Mouse (Mus musculus) forebrain, embryonic 14.5 days (tissue): ENCODE measurements around the gene Iars2. TPM values are rescaled to one million over a fixed set of nuclear protein-coding genes. Genes with fewer than 3 reads are reported as not detected.

ENCODE experiments used
- ATAC-seq: fragments of 200-750 bp; cut with Nextera tagmentation; 2 replicates; pipeline ENCODE4 v1.8.0; 2017; ENCODE audit warnings: mild to moderate bottlenecking, moderate library complexity
- DNase-seq: peaks from one replicate; pipeline ENCODE4 v3.0.0-alpha.2; 2015; ENCODE audit warnings: low spot score
- H3K27ac ChIP-seq: fragments of 300-500 bp; sonication (generic); 2 replicates; pipeline ENCODE4 v1.5.1; 2014; ENCODE audit warnings: low read depth, mild to moderate bottlenecking, control low read depth, low read length, moderate library complexity
- H3K27me3 ChIP-seq: fragments of 300-500 bp; sonication (generic); replicated peaks from 2 replicates; pipeline ENCODE4 v1.6.1; 2014; ENCODE audit warnings: low read length, control low read depth, mixed read lengths; ENCODE audit not compliant: control insufficient read depth, insufficient read depth
- H3K36me3 ChIP-seq: fragments of 300-500 bp; sonication (generic); 2 replicates; pipeline ENCODE4 v1.6.1; 2014; ENCODE audit warnings: low read length, control low read depth; ENCODE audit not compliant: control insufficient read depth, insufficient read depth
- H3K4me1 ChIP-seq: fragments of 300-500 bp; sonication (generic); 2 replicates; pipeline ENCODE4 v1.6.1; 2014; ENCODE audit warnings: antibody characterized with exemption, low read length, control low read depth; ENCODE audit not compliant: control insufficient read depth, insufficient read depth
- H3K4me2 ChIP-seq: fragments of 300-500 bp; sonication (generic); 2 replicates; pipeline ENCODE4 v1.6.1; 2014; ENCODE audit warnings: mild to moderate bottlenecking, control low read depth, low read length
- H3K4me3 ChIP-seq: fragments of 300-500 bp; sonication (generic); 2 replicates; pipeline ENCODE4 v1.5.1; 2014; ENCODE audit warnings: low read depth, low read length, control low read depth
- H3K9ac ChIP-seq: fragments of 300-500 bp; sonication (generic); 2 replicates; pipeline ENCODE4 v1.6.1; 2014; ENCODE audit warnings: mild to moderate bottlenecking, low read length, control low read depth, moderate library complexity
- H3K9me3 ChIP-seq: fragments of 300-500 bp; sonication (generic); replicated peaks from 2 replicates; pipeline ENCODE4 v1.6.1; 2016; ENCODE audit warnings: low read length, control low read depth, mixed read lengths; ENCODE audit not compliant: control insufficient read depth
- WGBS: fragments of 180-500 bp; shearing (Covaris S2); extraction: QIAGEN DNeasy Blood & Tissue Kit; methylation state at CpG from one replicate; pipeline ENCODE4 v1.1.7; 2014; 5-methylcytosine and 5-hydroxymethylcytosine counted together
- polyA plus RNA-seq: library from polyadenylated mRNA; unstranded; fragments of >200 nt; fragmentation: Nextera tagmentation; extraction: Ambion mirVana; gene quantifications from 2 replicates; pipeline ENCODE4 v1.2.1, GENCODE M21; 2014

The Iars2 gene
- polyA plus RNA-seq, 1 experiment from 2014 or later: 18.4 TPM

DNA sequence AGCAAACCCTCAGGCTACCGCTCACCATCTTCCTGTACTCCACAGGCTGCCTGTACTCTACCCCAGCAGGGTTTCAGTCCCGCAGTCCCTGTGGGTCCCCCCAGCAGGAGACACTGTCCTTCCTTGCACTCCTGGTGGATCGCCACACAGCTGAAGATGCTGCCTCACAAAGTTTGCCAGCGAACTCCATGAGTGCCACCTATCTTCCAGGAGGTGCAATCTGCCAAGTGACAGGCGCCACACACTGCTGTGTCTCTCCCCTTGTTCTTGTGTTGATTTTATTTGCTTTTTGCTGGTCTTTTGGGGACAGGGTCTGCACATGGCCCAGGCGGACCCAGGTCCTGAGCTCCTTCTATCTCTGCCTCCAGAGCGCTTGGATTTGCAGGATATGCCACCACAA is 32.3 kb downstream of the Iars2 start:
- DNase-seq: no peak
- Histone ChIP-seq H3K27me3 (no peaks in the 10 kb centered on the region), H3K9me3 (no peaks in the 10 kb centered on the region), H3K4me1 (no peaks in the 10 kb centered on the region), H3K4me3 (no peak overlapping the region), H3K4me2 (no peak overlapping the region), H3K36me3 (peaks cover 60% of the 10 kb centered on the region), H3K9ac (no peak overlapping the region), H3K27ac (no peak overlapping the region)
- 96% methylated on average over 7 of the region's 7 CpGs for WGBS
- no peak for ATAC-seq

DNA sequence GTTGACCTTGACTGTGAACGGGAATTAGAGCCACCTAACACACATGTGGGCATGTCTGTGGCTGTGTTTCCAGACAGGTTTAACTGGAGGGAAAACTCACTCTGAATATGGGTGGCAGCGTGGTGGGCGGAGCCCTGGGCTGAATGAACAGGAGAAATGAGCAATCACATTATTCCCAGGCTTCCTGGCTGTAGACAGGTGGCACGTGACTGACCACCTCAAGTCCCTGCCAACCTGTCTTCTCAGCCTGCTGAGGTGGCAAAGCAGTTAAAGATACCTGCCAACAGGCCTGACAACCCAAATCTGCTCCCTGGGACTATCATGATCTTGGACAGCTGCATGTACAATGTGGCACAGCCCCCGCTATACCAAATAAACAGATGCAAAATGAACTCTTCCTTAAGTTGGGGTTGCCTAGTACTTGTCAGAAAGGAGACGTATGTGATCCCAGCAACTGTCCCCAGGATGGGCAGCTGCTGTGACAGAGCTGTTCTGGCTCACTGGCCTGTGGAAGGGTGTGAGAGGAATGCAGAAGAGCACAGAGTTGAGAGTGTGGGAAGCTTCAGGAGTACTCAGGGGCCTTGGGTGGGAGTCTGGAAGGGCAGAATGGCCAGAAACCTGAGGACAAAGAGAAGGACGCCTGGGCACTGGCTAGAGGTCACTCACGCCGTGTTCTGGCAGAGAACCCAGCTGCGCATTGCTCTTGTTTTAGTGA is 36.4 kb downstream of the Iars2 start:
- no peak overlapping the region for H3K9ac ChIP-seq
- ATAC-seq (no peak), DNase-seq (no peak)
- H3K4me3 ChIP-seq: no peak overlapping the region
- H3K36me3 ChIP-seq: peaks cover 83% of the 10 kb centered on the region
- H3K27me3 ChIP-seq: no peaks in the 10 kb centered on the region
- no peaks in the 10 kb centered on the region for H3K4me1 ChIP-seq
- no peak overlapping the region for H3K4me2 ChIP-seq
- no peaks in the 10 kb centered on the region for H3K9me3 ChIP-seq
- no peak overlapping the region for H3K27ac ChIP-seq
- 88% methylated on average over 10 of the region's 10 CpGs for WGBS

DNA sequence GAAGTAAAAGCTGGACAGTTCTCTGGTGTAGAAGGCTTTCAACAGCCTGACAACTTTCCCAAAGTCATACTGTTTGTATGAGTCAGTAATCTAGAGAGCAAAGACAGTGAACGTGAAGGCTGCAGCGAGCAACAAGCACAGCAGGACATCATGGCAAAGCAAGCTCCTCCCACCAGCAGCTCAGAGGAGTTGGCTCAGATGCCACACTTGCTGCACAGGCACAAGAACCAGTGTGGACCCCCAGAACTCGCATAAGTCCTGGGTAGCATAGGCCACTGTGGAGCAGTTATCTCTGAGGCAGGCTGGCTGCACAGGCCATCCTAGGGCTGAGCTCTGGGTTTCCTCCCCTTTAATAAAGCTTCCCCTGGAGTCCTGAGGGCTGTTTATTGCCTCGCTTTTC is 37.9 kb downstream of the Iars2 start:
- H3K27me3 ChIP-seq: no peaks in the 10 kb centered on the region
- DNase-seq (no peak), ATAC-seq (no peak)
- no peak overlapping the region for H3K4me3 ChIP-seq
- no peak overlapping the region for H3K27ac ChIP-seq
- H3K4me2 ChIP-seq: no peak overlapping the region
- H3K9me3 ChIP-seq: no peaks in the 10 kb centered on the region
- peaks cover 83% of the 10 kb centered on the region for H3K36me3 ChIP-seq
- H3K4me1 ChIP-seq: no peaks in the 10 kb centered on the region
- WGBS: 72% methylated on average over 4 of the region's 4 CpGs
- no peak overlapping the region for H3K9ac ChIP-seq

DNA sequence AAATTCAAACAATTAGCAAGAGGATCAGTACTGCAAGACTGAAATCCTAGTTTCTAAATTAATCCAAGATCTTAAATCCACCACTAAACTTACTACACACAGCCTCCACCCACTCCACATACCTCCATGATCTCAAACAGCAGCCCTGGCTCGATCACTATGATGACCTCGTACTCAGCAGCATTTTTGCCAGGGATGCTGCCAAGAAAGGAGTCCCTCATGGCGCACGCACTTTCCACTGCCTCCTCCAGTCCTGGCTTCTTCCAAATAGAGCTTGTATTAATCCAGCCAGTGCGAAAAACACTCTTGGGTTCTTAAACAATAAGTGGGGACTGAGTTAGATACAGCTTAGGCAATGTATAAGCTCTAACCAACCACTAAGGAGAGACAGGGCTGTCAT is 40.0 kb downstream of the Iars2 start:
- Histone ChIP-seq H3K4me1 (peaks cover 8% of the 10 kb centered on the region; the same call in 1 of the 2 replicates), H3K36me3 (peaks cover 84% of the 10 kb centered on the region), H3K4me2 (no peak overlapping the region), H3K4me3 (no peak overlapping the region), H3K27me3 (no peaks in the 10 kb centered on the region), H3K9ac (no peak overlapping the region), H3K27ac (no peak overlapping the region), H3K9me3 (no peaks in the 10 kb centered on the region)
- 77% methylated on average over 5 of the region's 5 CpGs for WGBS
- no peak for ATAC-seq
- no peak for DNase-seq

DNA sequence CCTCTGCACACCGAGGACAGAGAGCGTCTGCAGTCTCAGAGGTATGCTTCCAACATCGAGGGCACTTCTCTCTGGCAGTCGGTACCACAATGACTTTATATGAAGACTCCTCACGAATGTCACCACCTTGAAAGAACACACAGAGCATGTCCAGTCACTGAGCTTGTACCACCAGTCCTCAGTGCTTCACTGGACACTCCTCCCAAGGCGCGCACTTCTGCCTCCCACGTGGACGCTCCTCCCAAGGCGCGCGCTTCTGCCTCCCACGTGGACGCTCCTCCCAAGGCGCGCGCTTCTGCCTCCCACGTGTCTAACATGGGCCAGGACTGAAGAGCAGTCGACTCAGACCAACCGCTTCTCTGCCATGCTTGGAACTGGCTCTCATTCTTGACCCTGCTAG is 42.1 kb downstream of the Iars2 start:
- peaks cover 83% of the 10 kb centered on the region for H3K36me3 ChIP-seq
- no peak overlapping the region for H3K9ac ChIP-seq
- H3K27ac ChIP-seq: no peak overlapping the region
- 97% methylated on average over 20 of the region's 20 CpGs for WGBS
- DNase-seq (no peak), ATAC-seq (no peak)
- no peaks in the 10 kb centered on the region for H3K27me3 ChIP-seq
- H3K4me1 ChIP-seq: peaks cover 8% of the 10 kb centered on the region; the same call in 1 of the 2 replicates
- H3K9me3 ChIP-seq: no peaks in the 10 kb centered on the region
- no peak overlapping the region for H3K4me2 ChIP-seq
- no peak overlapping the region for H3K4me3 ChIP-seq

DNA sequence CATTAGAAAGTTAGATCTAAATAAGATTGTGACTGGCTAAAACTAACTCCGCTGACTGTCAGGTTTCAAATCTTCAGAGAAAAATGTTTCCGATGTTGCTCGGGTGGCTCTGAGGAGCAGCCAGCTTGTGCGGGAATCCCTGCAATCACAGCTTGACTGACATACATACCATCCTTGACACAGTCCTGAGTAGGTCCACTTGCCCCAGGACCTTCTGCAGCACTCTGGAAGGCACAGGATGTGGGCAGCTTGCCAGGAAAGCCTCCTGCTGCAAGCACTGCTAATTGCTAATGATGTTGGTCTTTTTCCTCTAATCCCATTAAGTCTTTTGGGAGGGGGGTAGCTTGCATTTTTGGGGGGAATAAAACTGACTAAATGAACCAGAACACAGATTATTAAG is 44.0 kb downstream of the Iars2 start:
- Histone ChIP-seq H3K4me1 (peaks cover 8% of the 10 kb centered on the region; the same call in 1 of the 2 replicates), H3K27ac (0 out of 2 replicates have a peak overlapping the region, but pooled peaks have one; percentile 40), H3K4me3 (no peak overlapping the region), H3K27me3 (no peaks in the 10 kb centered on the region), H3K4me2 (no peak overlapping the region), H3K36me3 (peaks cover 79% of the 10 kb centered on the region), H3K9ac (no peak overlapping the region), H3K9me3 (no peaks in the 10 kb centered on the region)
- DNase-seq: peak; percentile 83
- ATAC-seq: peak; percentile 87
- 54% methylated on average over 4 of the region's 4 CpGs for WGBS

DNA sequence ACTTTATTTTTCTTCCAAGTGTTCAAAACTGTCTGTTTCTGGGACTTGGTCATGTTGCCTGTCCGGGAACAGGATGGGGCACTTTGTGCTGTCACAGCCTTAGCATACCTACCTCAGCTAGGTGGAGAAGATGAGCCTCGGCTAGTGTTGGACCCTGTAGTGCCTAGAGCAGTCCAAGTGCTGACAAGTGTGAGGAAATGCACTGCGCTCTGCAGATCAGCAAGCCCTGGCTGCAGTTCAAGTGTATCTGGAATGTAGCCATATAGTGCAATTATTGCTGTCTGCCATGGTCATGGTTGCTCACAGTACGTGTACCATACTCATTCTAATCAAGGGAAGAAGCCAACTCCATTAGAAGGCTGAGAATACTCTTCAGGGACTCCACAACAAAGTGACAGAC is 44.5 kb downstream of the Iars2 start:
- Histone ChIP-seq H3K36me3 (peaks cover 79% of the 10 kb centered on the region), H3K4me1 (peaks cover 8% of the 10 kb centered on the region; the same call in 1 of the 2 replicates), H3K27ac (0 out of 2 replicates have a peak overlapping the region, but pooled peaks have one; percentile 40), H3K4me3 (no peak overlapping the region), H3K9me3 (no peaks in the 10 kb centered on the region), H3K4me2 (no peak overlapping the region), H3K9ac (no peak overlapping the region), H3K27me3 (no peaks in the 10 kb centered on the region)
- ATAC-seq (peak; percentile 87), DNase-seq (peak; percentile 90)
- 34% methylated on average over 4 of the region's 4 CpGs for WGBS

DNA sequence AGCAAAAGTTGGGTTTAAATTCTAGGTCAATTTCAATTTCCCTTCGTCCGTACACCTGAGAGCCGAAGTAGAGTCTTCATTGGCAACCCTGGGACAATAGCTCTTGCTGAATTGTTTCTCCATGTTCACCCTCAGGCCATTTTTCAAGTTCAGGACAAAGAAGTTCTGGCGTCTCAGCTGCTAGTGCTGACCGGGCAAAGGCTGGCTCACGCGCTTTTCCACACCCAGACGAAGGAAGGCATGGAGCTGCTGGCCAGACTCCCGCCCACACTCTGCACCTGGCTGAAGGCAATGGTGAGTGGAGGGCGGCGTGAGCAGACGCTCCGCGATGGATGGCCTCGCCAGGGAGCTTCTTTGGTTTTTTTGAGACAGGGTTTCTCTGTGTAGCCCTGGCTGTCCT is 45.9 kb downstream of the Iars2 start:
- no peak overlapping the region for H3K9ac ChIP-seq
- no peaks in the 10 kb centered on the region for H3K27me3 ChIP-seq
- H3K9me3 ChIP-seq: no peaks in the 10 kb centered on the region
- H3K4me2 ChIP-seq: no peak overlapping the region
- no peak for ATAC-seq
- 94% methylated on average over 15 of the region's 15 CpGs for WGBS
- H3K4me3 ChIP-seq: no peak overlapping the region
- DNase-seq: no peak
- peaks cover 88% of the 10 kb centered on the region for H3K36me3 ChIP-seq
- H3K27ac ChIP-seq: no peak overlapping the region
- peaks cover 8% of the 10 kb centered on the region; the same call in 1 of the 2 replicates for H3K4me1 ChIP-seq

DNA sequence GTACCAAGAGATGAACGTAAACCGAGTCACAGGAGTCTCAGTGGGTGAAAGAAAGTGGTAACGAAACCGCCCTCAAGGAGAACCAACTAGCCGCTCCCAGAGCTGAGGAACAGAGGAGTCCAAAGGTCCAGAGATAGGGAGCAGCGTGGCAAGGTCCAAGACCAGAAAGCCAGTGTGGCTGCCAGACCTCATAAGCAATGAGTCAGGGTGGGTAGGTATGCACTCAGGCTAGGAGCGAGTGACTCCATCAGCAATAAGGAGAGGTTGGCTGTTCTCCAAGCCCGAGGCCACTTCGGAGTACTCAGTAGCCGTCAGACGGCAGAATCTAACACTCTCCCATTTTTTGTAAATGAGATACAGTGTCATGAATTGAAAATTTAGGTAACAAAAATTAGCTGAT is 46.4 kb downstream of the Iars2 start:
- ATAC-seq (no peak), DNase-seq (peak; percentile 13)
- H3K27ac ChIP-seq: no peak overlapping the region
- no peaks in the 10 kb centered on the region for H3K9me3 ChIP-seq
- H3K36me3 ChIP-seq: peaks cover 88% of the 10 kb centered on the region
- 88% methylated on average over 11 of the region's 11 CpGs for WGBS
- no peak overlapping the region for H3K9ac ChIP-seq
- H3K4me2 ChIP-seq: no peak overlapping the region
- H3K4me1 ChIP-seq: peaks cover 8% of the 10 kb centered on the region; the same call in 1 of the 2 replicates
- no peak overlapping the region for H3K4me3 ChIP-seq
- H3K27me3 ChIP-seq: no peaks in the 10 kb centered on the region
